Mouse (Mus musculus) kidney, embryonic 16.5 days (tissue): ENCODE measurements around the gene Efna2. TPM values are rescaled to one million over a fixed set of nuclear protein-coding genes. Genes with fewer than 3 reads are reported as not detected.

Source experiments
- ATAC-seq: fragments of 200-750 bp; cut with Nextera tagmentation; 2 replicates; pipeline ENCODE4 v1.8.0; 2017; ENCODE audit warnings: moderate TSS enrichment; ENCODE audit not compliant: low FRiP score, low TSS enrichment
- H3K27ac ChIP-seq: fragments of 300-500 bp; sonication (generic); 2 replicates; pipeline ENCODE4 v1.5.1; 2014; ENCODE audit warnings: low read length
- H3K27me3 ChIP-seq: fragments of 300-500 bp; sonication (generic); 2 replicates; pipeline ENCODE4 v1.6.1; 2014; ENCODE audit warnings: low read length, control low read depth, mixed read lengths; ENCODE audit not compliant: insufficient read depth
- H3K36me3 ChIP-seq: fragments of 300-500 bp; sonication (generic); 2 replicates; pipeline ENCODE4 v1.6.1; 2014; ENCODE audit warnings: low read length, control low read depth, mixed read lengths; ENCODE audit not compliant: insufficient read depth
- H3K4me1 ChIP-seq: fragments of 300-500 bp; sonication (generic); 2 replicates; pipeline ENCODE4 v1.6.1; 2014; ENCODE audit warnings: low read length, control low read depth, mixed read lengths; ENCODE audit not compliant: insufficient read depth
- H3K4me2 ChIP-seq: fragments of 300-500 bp; sonication (generic); replicated peaks from 2 replicates; pipeline ENCODE4 v1.6.1; 2014; ENCODE audit warnings: low read depth, low read length
- H3K4me3 ChIP-seq: fragments of 300-500 bp; sonication (generic); 2 replicates; pipeline ENCODE4 v1.5.1; 2014; ENCODE audit warnings: mild to moderate bottlenecking, low read length
- H3K9ac ChIP-seq: fragments of 300-500 bp; sonication (generic); replicated peaks from 2 replicates; pipeline ENCODE4 v1.6.1; 2014; ENCODE audit warnings: low read length
- H3K9me3 ChIP-seq: fragments of 300-500 bp; sonication (generic); 2 replicates; pipeline ENCODE4 v1.6.1; 2016; ENCODE audit warnings: low read length, control low read depth
- WGBS: fragments of 180-500 bp; shearing (Covaris S2); extraction: QIAGEN DNeasy Blood & Tissue Kit; methylation state at CpG from one replicate; pipeline ENCODE4 v1.1.7; 2014; 5-methylcytosine and 5-hydroxymethylcytosine counted together
- polyA plus RNA-seq: library from polyadenylated mRNA; unstranded; fragments of >200 nt; fragmentation: Nextera tagmentation; extraction: Ambion mirVana; gene quantifications from 2 replicates; pipeline ENCODE4 v1.2.1, GENCODE M21; 2015

Efna2 gene
- polyA plus RNA-seq = 11.0 and 11.8 TPM in 2 replicates

GRCm38 (mm10) chr10:80179068-80180051, at the start of gene Efna2:
Gene Efna2, plus strand, starts transcription at chr10:80179482.
- H3K9me3 ChIP-seq = no peaks in the 10 kb centered on the region
- ATAC-seq = peak; percentile 58
- peak within 1 kb of the TSS; percentile 75 for H3K9ac ChIP-seq
- H3K27me3 ChIP-seq = no peaks in the 10 kb centered on the region
- H3K4me2 ChIP-seq = peak within 1 kb of the TSS; percentile 71
- peaks cover 3% of the 10 kb centered on the region; the same call in 1 of the 2 replicates for H3K36me3 ChIP-seq
- H3K27ac ChIP-seq = peak within 1 kb of the TSS; percentile 23; the same call in 1 of the 2 replicates
- H3K4me3 ChIP-seq = peak within 1 kb of the TSS; percentile 53
- H3K4me1 ChIP-seq = peaks cover 15% of the 10 kb centered on the region
- WGBS = 2% methylated on average over 68 of the region's 106 CpGs

- no peak overlapping the region for H3K4me2 ChIP-seq
- peaks cover 25% of the 10 kb centered on the region for H3K4me1 ChIP-seq
- peak overlapping the region; percentile 47; the same call in 1 of the 2 replicates for H3K27ac ChIP-seq
- H3K9me3 ChIP-seq = no peaks in the 10 kb centered on the region
- H3K9ac ChIP-seq = no peak overlapping the region
- WGBS = 90% methylated on average over 9 of the region's 9 CpGs
- no peak overlapping the region for H3K4me3 ChIP-seq
- no peak for ATAC-seq
- no peaks in the 10 kb centered on the region for H3K27me3 ChIP-seq
- H3K36me3 ChIP-seq = peaks cover 73% of the 10 kb centered on the region
Observed at GRCm38 (mm10) chr10:80129846-80130245, 49.4 kb upstream of the Efna2 start.

GRCm38 (mm10) chr10:80130403-80131031, 48.8 kb upstream of the Efna2 start:
- 0 out of 2 replicates have a peak, but pooled peaks cover under 1% of the 10 kb centered on the region for H3K27me3 ChIP-seq
- H3K4me2 ChIP-seq = no peak overlapping the region
- 0 out of 2 replicates have a peak, but pooled peaks have one; percentile 1 for ATAC-seq
- WGBS = 69% methylated on average over 18 of the region's 18 CpGs
- peaks cover 25% of the 10 kb centered on the region for H3K4me1 ChIP-seq
- H3K4me3 ChIP-seq = no peak overlapping the region
- no peak overlapping the region for H3K9ac ChIP-seq
- H3K27ac ChIP-seq = peak overlapping the region; percentile 47
- peaks cover 67% of the 10 kb centered on the region for H3K36me3 ChIP-seq
- H3K9me3 ChIP-seq = no peaks in the 10 kb centered on the region

GRCm38 (mm10) chr10:80131316-80131951, 47.8 kb upstream of the Efna2 start:
- ATAC-seq = peak; percentile 32; the same call in 1 of the 2 replicates
- peak overlapping the region; percentile 43 for H3K4me2 ChIP-seq
- H3K9me3 ChIP-seq = no peaks in the 10 kb centered on the region

DNA sequence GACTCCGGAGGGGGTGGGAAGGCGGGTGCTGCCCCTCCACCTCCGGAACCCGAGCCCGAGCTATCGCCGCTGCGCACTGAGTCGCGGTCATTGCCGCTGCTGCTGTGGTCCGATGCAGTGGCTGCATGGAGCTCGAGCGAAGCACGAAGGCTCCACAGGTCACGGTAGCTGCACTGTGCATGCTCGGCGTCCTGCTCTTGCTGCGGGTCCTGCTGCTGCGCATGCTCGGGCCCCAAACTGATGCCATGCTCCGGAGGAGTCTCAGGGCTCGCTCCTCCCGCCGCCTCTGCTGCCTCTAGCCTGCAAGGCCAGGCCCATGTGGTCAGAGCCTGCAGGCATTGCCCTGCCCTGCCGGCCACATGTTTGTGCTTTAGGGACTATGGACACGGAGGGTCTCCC, 47.3 kb upstream of the Efna2 start:
- H3K4me3 ChIP-seq = no peak overlapping the region; the same call in 1 of the 2 replicates
- peak; percentile 35; the same call in 1 of the 2 replicates for ATAC-seq
- 33% methylated on average over 27 of the region's 27 CpGs for WGBS

More at GRCm38 (mm10) chr10:80131316-80131951, 47.8 kb upstream of the Efna2 start:
- Histone ChIP-seq H3K4me3 (no peak overlapping the region; the same call in 1 of the 2 replicates), H3K4me1 (peaks cover 25% of the 10 kb centered on the region), H3K36me3 (peaks cover 66% of the 10 kb centered on the region), H3K9ac (peak overlapping the region; percentile 30), H3K27me3 (peaks cover 8% of the 10 kb centered on the region; the same call in 1 of the 2 replicates), H3K27ac (no peak overlapping the region)
- 14% methylated on average over 55 of the region's 55 CpGs for WGBS

DNA sequence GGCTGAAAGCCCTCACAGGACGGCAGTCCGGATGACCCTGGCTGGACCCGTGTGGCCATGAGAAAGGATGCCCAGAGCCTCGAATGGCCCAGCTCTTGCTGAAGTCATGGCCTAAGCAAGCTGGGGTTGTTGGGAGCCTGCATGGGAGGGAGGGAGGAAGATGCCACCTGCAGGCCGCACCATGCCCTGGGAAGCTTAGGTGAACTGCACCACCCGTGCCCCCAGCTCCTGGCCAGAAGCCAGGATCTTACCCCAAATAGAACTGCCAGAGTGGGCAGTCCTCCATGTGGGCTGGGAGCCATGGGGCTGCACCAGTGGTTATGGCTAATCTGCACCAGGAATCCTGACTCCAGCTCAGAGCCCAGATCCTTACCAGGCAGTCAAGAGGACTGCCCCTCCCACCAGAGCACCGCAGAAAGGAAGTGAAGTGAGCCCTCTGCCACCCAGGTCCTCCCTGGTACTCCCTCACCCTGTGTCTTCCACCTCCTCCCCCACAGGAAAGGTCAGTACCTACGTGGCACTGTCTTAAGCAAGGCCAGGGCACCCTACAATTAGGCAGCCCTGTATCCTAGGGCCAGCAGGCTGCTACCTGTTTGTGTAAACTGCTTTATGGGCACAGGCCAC, 45.9 kb upstream of the Efna2 start:
- no peak for ATAC-seq

More for the DNA sequence above, 47.3 kb upstream of the Efna2 start:
- Histone ChIP-seq H3K9ac (0 out of 2 replicates have a peak overlapping the region, but pooled peaks have one; percentile 30), H3K9me3 (no peaks in the 10 kb centered on the region), H3K36me3 (peaks cover 62% of the 10 kb centered on the region), H3K4me2 (peak overlapping the region; percentile 43), H3K4me1 (peaks cover 30% of the 10 kb centered on the region), H3K27ac (no peak overlapping the region), H3K27me3 (peaks cover 13% of the 10 kb centered on the region)

DNA sequence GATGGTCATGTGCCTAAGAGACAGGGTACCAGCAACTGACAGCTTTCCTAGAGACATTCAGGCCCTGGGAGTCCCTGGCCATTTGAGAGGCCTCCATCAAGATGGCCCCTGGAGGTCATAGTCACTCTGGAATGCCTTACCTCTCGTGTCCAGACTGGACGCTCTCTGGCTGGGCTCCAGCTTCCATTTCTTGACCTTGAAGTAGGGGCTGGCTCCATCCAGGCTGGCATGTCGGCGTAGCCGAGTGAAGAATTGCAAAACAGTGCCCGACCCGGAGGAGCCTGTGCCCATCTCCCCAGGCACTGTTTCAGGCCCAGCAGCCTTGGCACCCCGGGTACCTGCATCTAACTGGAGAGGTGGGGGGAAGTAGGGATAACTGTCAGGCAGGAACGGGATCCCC, 44.9 kb upstream of the Efna2 start:
- Histone ChIP-seq H3K27ac (no peak overlapping the region), H3K4me3 (no peak overlapping the region), H3K9me3 (no peaks in the 10 kb centered on the region), H3K4me2 (no peak overlapping the region), H3K9ac (no peak overlapping the region), H3K4me1 (peaks cover 48% of the 10 kb centered on the region), H3K27me3 (peaks cover 18% of the 10 kb centered on the region), H3K36me3 (peaks cover 42% of the 10 kb centered on the region)
- 82% methylated on average over 9 of the region's 9 CpGs for WGBS
- no peak for ATAC-seq

More for the DNA sequence above, 45.9 kb upstream of the Efna2 start:
- Histone ChIP-seq H3K4me2 (no peak overlapping the region), H3K27me3 (peaks cover 18% of the 10 kb centered on the region), H3K4me3 (no peak overlapping the region), H3K4me1 (peaks cover 44% of the 10 kb centered on the region), H3K9ac (no peak overlapping the region), H3K27ac (no peak overlapping the region), H3K9me3 (no peaks in the 10 kb centered on the region), H3K36me3 (peaks cover 48% of the 10 kb centered on the region)
- 68% methylated on average over 8 of the region's 8 CpGs for WGBS

GRCm38 (mm10) chr10:80135161-80135560, 44.1 kb upstream of the Efna2 start:
- Histone ChIP-seq H3K9me3 (no peaks in the 10 kb centered on the region), H3K27ac (no peak overlapping the region), H3K27me3 (peaks cover 20% of the 10 kb centered on the region), H3K9ac (no peak overlapping the region), H3K4me2 (no peak overlapping the region), H3K4me3 (no peak overlapping the region), H3K4me1 (peaks cover 47% of the 10 kb centered on the region), H3K36me3 (peaks cover 35% of the 10 kb centered on the region)
- 78% methylated on average over 10 of the region's 10 CpGs for WGBS
- ATAC-seq = no peak

- H3K4me2 ChIP-seq = no peak overlapping the region
- peaks cover 43% of the 10 kb centered on the region for H3K4me1 ChIP-seq
- H3K27me3 ChIP-seq = peaks cover 20% of the 10 kb centered on the region
- no peak overlapping the region for H3K27ac ChIP-seq
- H3K36me3 ChIP-seq = peaks cover 31% of the 10 kb centered on the region
- no peak for ATAC-seq
- H3K9ac ChIP-seq = no peak overlapping the region
- no peak overlapping the region for H3K4me3 ChIP-seq
- no peaks in the 10 kb centered on the region for H3K9me3 ChIP-seq
- WGBS = 100% methylated on average over 1 of the region's 1 CpGs
Observed at GRCm38 (mm10) chr10:80135641-80136040, 43.6 kb upstream of the Efna2 start.
